Mouse (Mus musculus): ENCODE results near the gene Angptl4.
A peak's percentile ranks its signal among the peaks of the same experiment; 100 is the strongest.

Angptl4 gene

GRCm38 (mm10) chr17:33804745-33805144 is 23.1 kb upstream of the Angptl4 start:
- no peak for DNase-seq (ENCODE audit: low read depth, low spot score)

GRCm38 (mm10) chr17:33804205-33804604 is 22.6 kb upstream of the Angptl4 start:
- no peak for DNase-seq (ENCODE audit: low read depth, low spot score)

- DNase-seq (ENCODE audit: low read depth, low spot score), result peak; percentile 52
Measured at GRCm38 (mm10) chr17:33802221-33802620, 20.6 kb upstream of the Angptl4 start.

- no peak for DNase-seq (ENCODE audit: low read depth, low spot score)
Measured at GRCm38 (mm10) chr17:33799277-33799676, 17.6 kb upstream of the Angptl4 start.

- peak; percentile 30 for DNase-seq (ENCODE audit: low read depth, low spot score)
Measured at GRCm38 (mm10) chr17:33798306-33798705, 16.7 kb upstream of the Angptl4 start.

GRCm38 (mm10) chr17:33788732-33789131 is 7.1 kb upstream of the Angptl4 start:
- no peak for DNase-seq (ENCODE audit: low read depth, low spot score)

- DNase-seq (ENCODE audit: low read depth, low spot score), result no peak
Measured at GRCm38 (mm10) chr17:33786375-33786774, 4.7 kb upstream of the Angptl4 start.

- DNase-seq (ENCODE audit: low read depth, low spot score), result no peak
Measured at GRCm38 (mm10) chr17:33784939-33785338, 3.3 kb upstream of the Angptl4 start.

GRCm38 (mm10) chr17:33783408-33783807 is 1.8 kb upstream of the Angptl4 start:
- no peak for DNase-seq (ENCODE audit: low read depth, low spot score)

GRCm38 (mm10) chr17:33782067-33782466 is 437 bp upstream of the Angptl4 start:
- peak; percentile 32 for DNase-seq (ENCODE audit: low read depth, low spot score)

- DNase-seq (ENCODE audit: low read depth, low spot score), result peak; percentile 52
Measured at GRCm38 (mm10) chr17:33780431-33780830, 1.2 kb downstream of the Angptl4 start.

GRCm38 (mm10) chr17:33779967-33780295 is 1.7 kb downstream of the Angptl4 start:
- no peak for DNase-seq (ENCODE audit: low read depth, low spot score)

- no peak for DNase-seq (ENCODE audit: low read depth, low spot score)
Measured at GRCm38 (mm10) chr17:33779271-33779966, 2.2 kb downstream of the Angptl4 start.

- no peak for DNase-seq (ENCODE audit: low read depth, low spot score)
Measured at GRCm38 (mm10) chr17:33775287-33775686, 6.3 kb downstream of the Angptl4 start.

- DNase-seq (ENCODE audit: low read depth, low spot score), result no peak
Measured at GRCm38 (mm10) chr17:33774573-33775155, 7.0 kb downstream of the Angptl4 start.

GRCm38 (mm10) chr17:33773871-33774572 is 7.6 kb downstream of the Angptl4 start:
- DNase-seq (ENCODE audit: low read depth, low spot score), result no peak

GRCm38 (mm10) chr17:33773426-33773825 is 8.2 kb downstream of the Angptl4 start:
- DNase-seq (ENCODE audit: low read depth, low spot score), result no peak

GRCm38 (mm10) chr17:33771617-33772016 is 10.0 kb downstream of the Angptl4 start:
- DNase-seq (ENCODE audit: low read depth, low spot score), result no peak

GRCm38 (mm10) chr17:33766389-33766788 is 15.2 kb downstream of the Angptl4 start:
- no peak for DNase-seq (ENCODE audit: low read depth, low spot score)

- peak; percentile 99 for DNase-seq (ENCODE audit: low read depth, low spot score)
Measured at GRCm38 (mm10) chr17:33760255-33761165, 21.1 kb downstream of the Angptl4 start, which contains the start of gene Rab11b. Gene Rab11b, minus strand, starts transcription at chr17:33760530.

- DNase-seq (ENCODE audit: low read depth, low spot score), result peak; percentile 91
Measured at GRCm38 (mm10) chr17:33759767-33760254, 21.8 kb downstream of the Angptl4 start.

- DNase-seq (ENCODE audit: low read depth, low spot score), result peak; percentile 35
Measured at GRCm38 (mm10) chr17:33757231-33757630, 24.4 kb downstream of the Angptl4 start.

Data from CD4-positive, CD25-positive, alpha-beta regulatory T cell, adult 2 months (primary cell).